Mouse (Mus musculus) brain, adult 10 weeks (tissue): Measurements from ENCODE around the gene Olfr689. TPM values are rescaled to one million over a fixed set of nuclear protein-coding genes. Genes with fewer than 3 reads are reported as not detected.

ENCODE experiments used
- polyA plus RNA-seq: library from polyadenylated mRNA; stranded (reverse); fragments of 350-450 nt; fragmentation: Illumina TruSeq; extraction: RNeasy Lipid Tissue Mini Kit (QIAGEN cat#74804); gene quantifications from one replicate; pipeline ENCODE4 v1.2.3, GENCODE M21; 2015; ENCODE audit warnings: low read depth, low replicate concordance

Gene Olfr689
- not detected for polyA plus RNA-seq

DNA sequence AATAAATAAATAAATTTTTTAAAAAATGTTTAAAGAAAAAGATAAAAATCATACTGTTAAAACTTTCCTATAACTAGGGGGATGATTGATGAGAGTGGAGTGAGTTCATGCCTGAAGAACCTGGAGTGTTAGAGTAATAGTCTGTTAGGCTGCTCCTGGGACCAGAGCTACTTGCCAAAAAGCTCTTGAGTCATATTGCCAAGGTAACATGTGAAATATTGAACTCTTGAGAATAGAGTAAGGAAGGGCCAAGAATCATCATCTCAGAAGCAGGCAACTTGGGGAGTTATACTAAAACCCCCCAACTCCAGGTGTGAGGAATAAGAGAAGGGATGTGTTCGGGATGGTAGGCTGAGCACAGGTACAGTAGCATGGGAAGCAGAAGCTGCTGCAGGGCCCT, at the start of gene Olfr689:
Gene Olfr689 (plus strand): TSS at position 301 of the 400 bp plus-strand sequence.

DNA sequence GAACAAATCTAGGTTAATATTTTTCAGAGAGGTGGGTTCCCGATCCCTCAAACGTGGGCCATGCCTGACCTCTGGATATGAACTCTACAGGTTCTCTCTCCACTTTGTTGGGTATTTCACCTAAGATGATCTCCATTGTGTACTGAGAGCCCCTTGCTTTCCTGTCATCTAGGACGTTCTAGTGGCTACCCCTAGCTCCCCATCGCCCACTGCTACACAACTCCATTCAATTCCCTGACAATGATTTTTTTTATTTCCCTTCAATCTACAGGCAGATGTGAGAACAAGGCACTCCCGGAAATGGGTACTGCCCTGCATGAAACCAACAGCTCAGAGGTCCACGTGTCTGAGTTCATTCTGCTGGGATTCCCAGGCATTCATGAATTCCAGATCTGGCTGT, 23.2 kb upstream of the Olfr689 start, which contains the start of gene Olfr688:
Gene Olfr688 (plus strand): TSS at position 301 of the 400 bp plus-strand sequence.

DNA sequence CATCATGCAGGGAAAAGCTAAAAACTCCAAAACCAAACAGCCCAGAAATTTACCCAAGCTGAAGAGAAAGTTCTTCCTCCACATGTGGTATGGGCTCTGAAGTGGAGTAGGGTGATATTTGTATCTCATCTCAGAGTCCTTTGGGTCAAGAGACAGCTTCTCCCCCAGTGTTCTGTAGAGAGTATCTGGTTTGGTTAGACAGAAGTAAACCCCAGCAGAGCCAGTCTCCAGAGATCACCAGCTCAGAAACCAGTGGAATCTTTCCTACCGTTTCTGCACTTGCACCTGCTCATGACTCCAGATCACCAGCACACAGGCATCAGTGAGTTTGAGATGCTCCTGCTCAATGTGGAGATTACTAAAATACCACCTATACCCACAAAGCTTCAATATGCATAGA, 23.0 kb downstream of the Olfr689 start, which contains the start of gene Olfr690:
Gene Olfr690 (minus strand): TSS at position 101 of the 400 bp plus-strand sequence.

DNA sequence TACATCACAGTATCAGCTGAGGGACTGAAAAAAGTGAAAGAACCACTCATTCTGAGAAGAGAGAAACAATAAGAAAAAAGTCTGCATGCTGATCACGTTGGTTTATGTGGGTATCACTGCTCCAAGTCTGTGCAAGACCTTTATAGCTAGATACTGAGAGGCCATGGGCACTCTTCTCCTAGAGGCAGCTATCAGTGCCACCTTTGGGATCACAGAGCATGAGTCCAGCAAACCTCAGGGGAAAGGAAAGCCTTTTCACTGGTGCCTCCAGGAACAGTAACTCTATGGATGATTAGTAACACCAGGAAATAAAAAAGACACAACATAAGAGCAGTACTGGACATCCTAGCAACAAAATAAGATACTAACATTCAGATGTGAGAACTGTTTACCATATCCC, 31.2 kb downstream of the Olfr689 start, which contains the start of gene Olfr691:
Gene Olfr691 (minus strand): TSS at position 101 of the 400 bp plus-strand sequence.

GRCm38 (mm10) chr7:105367930-105368329, 57.0 kb downstream of the Olfr689 start, which contains the start of gene Olfr692:
TSS of gene Olfr692 (plus strand) at chr7:105368230.

Other genes starting within 250 kb of the Olfr689 start
- not detected for gene Olfr678, start 246.7 kb upstream of the Olfr689 start, polyA plus RNA-seq
- gene Olfr679, start 230.0 kb upstream of the Olfr689 start, polyA plus RNA-seq: not detected
- not detected for gene Olfr680-ps1, start 218.3 kb upstream of the Olfr689 start, polyA plus RNA-seq
- not detected for gene Olfr681, start 194.3 kb upstream of the Olfr689 start, polyA plus RNA-seq
- not detected for gene Olfr683, start 164.2 kb upstream of the Olfr689 start, polyA plus RNA-seq
- not detected for gene Olfr684, start 147.5 kb upstream of the Olfr689 start, polyA plus RNA-seq
- gene Olfr685, start 125.2 kb upstream of the Olfr689 start, polyA plus RNA-seq: not detected
- not detected for gene Olfr686, start 103.7 kb upstream of the Olfr689 start, polyA plus RNA-seq
- gene Olfr688, start 23.1 kb upstream of the Olfr689 start, polyA plus RNA-seq: not detected
- gene Olfr690, start 22.9 kb downstream of the Olfr689 start, polyA plus RNA-seq: not detected
- not detected for gene Olfr691, start 31.1 kb downstream of the Olfr689 start, polyA plus RNA-seq
- gene Olfr692, start 57.1 kb downstream of the Olfr689 start, polyA plus RNA-seq: not detected
- not detected for gene Gm5901, start 63.9 kb downstream of the Olfr689 start, polyA plus RNA-seq
- gene Fam160a2, start 88.9 kb downstream of the Olfr689 start, polyA plus RNA-seq: 27.9 TPM
- gene Cnga4, start 93.4 kb downstream of the Olfr689 start, polyA plus RNA-seq: 1.3 TPM
- 40.7 TPM for gene Cckbr, start 114.6 kb downstream of the Olfr689 start, polyA plus RNA-seq
- gene Cavin3, start 171.1 kb downstream of the Olfr689 start, polyA plus RNA-seq: 23.3 TPM
- 102 TPM for gene Smpd1, start 243.2 kb downstream of the Olfr689 start, polyA plus RNA-seq